Mouse (Mus musculus) brain, embryonic 18.5 days (tissue): ENCODE data around the gene Armh4.

Source experiments
- DNase-seq: peaks from one replicate; pipeline ENCODE4 v3.0.0-alpha.2; 2012; ENCODE audit warnings: low read depth, low spot score

Armh4 gene

GRCm38 (mm10) chr14:49733950-49734349, 49.2 kb downstream of the Armh4 start:
- DNase-seq = peak; percentile 28

GRCm38 (mm10) chr14:49723361-49724054, 59.7 kb downstream of the Armh4 start:
- DNase-seq = no peak

- DNase-seq = no peak
Measured at GRCm38 (mm10) chr14:49722782-49723181, 60.4 kb downstream of the Armh4 start.

- DNase-seq = no peak
Measured at GRCm38 (mm10) chr14:49721281-49721680, 61.9 kb downstream of the Armh4 start.

GRCm38 (mm10) chr14:49719678-49720077, 63.5 kb downstream of the Armh4 start:
- no peak for DNase-seq

- no peak for DNase-seq
Measured at GRCm38 (mm10) chr14:49711016-49711415, 72.2 kb downstream of the Armh4 start.

GRCm38 (mm10) chr14:49703432-49704200, 79.6 kb downstream of the Armh4 start:
- DNase-seq = no peak

- no peak for DNase-seq
Measured at GRCm38 (mm10) chr14:49679511-49680284, 103.5 kb downstream of the Armh4 start.

- DNase-seq = no peak
Measured at GRCm38 (mm10) chr14:49676580-49676979, 106.6 kb downstream of the Armh4 start.

GRCm38 (mm10) chr14:49660444-49660843, 122.7 kb downstream of the Armh4 start:
- no peak for DNase-seq

- DNase-seq = no peak
Measured at GRCm38 (mm10) chr14:49649191-49649590, 134.0 kb downstream of the Armh4 start.

GRCm38 (mm10) chr14:49637422-49637821, 145.8 kb downstream of the Armh4 start:
- no peak for DNase-seq

- no peak for DNase-seq
Measured at GRCm38 (mm10) chr14:49626055-49626454, 157.1 kb downstream of the Armh4 start.
